In the genomic region with DNA sequence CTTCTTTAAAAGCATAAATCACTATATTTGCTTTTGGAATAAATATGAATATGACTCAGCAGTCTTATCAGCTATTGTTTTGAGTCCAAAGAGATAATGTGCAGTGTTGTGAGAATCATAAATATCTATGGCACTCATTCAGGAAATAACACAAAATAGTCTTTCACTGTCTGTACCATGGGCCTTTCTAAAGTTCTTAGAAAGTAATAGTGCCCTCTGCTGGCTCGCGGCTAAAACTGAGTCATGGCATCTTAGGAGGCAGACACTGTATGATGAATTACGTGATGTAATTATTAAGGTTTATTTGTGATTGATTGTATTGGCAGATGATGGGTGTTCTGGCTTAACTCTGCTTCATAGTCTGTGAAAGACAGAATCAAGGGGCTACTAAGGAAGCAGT, we compare ENCODE assay signal across 8 mouse cellular contexts. TPM values are rescaled to one million over a fixed set of nuclear protein-coding genes. Genes with fewer than 3 reads are reported as not detected.
DNase-seq lines count a peak whose midpoint lies in the region; ATAC-seq and TF ChIP-seq lines count a peak whose summit lies in the region.

No protein-coding gene starts in this region.

- H3K27me3 ChIP-seq in forebrain, embryonic 15.5 days, result no peaks in the 10 kb centered on the region
- H3K27me3 ChIP-seq in intestine, postnatal 0 days (replicated peaks; ENCODE audit: control insufficient read depth, insufficient read depth, low read length), result no peaks in the 10 kb centered on the region
- no peaks in the 10 kb centered on the region for H3K27me3 ChIP-seq in midbrain, postnatal 0 days (ENCODE audit: insufficient read depth, low read length)

- H3K4me2 ChIP-seq in forebrain, embryonic 15.5 days (replicated peaks), result no peak overlapping the region
- no peak overlapping the region for H3K4me2 ChIP-seq in intestine, postnatal 0 days (replicated peaks; ENCODE audit: low read depth)
- H3K4me2 ChIP-seq in midbrain, postnatal 0 days (ENCODE audit: low read depth, low read length, poor library complexity, severe bottlenecking), result no peak overlapping the region

- intact Hi-C loops in left cerebral cortex, postnatal 25 days (cut with DNase I), result loop anchor here (2.0 kb wide), 1 partner anchor 235 kb away; no protein-coding TSS in a partner anchor

- no peak overlapping the region for H3K27ac ChIP-seq in forebrain, embryonic 15.5 days (replicated peaks)
- H3K27ac ChIP-seq in intestine, postnatal 0 days (ENCODE audit: low read depth, low read length), result no peak overlapping the region
- H3K27ac ChIP-seq in midbrain, postnatal 0 days (ENCODE audit: low read depth, low read length), result no peak overlapping the region

- ATAC-seq in cerebellum, adult (ENCODE audit: insufficient number of reproducible peaks, low FRiP score, low TSS enrichment), result peak; percentile 82
- peak; percentile 78 for ATAC-seq in forebrain, embryonic 15.5 days (replicated peaks)
- peak; percentile 61 for ATAC-seq in intestine, postnatal 0 days
- peak; percentile 69 for ATAC-seq in midbrain, postnatal 0 days (ENCODE audit: low FRiP score)

- no peaks in the 10 kb centered on the region for H3K36me3 ChIP-seq in forebrain, embryonic 15.5 days
- no peaks in the 10 kb centered on the region for H3K36me3 ChIP-seq in intestine, postnatal 0 days (ENCODE audit: control insufficient read depth, insufficient read depth)
- no peaks in the 10 kb centered on the region for H3K36me3 ChIP-seq in midbrain, postnatal 0 days (ENCODE audit: insufficient read depth, low read length)

- peak; percentile 79 for TF ChIP-seq CTCF in intestine, postnatal 0 days (IDR thresholded peaks at IDR 0.05; ENCODE audit: low read depth)
- TF ChIP-seq CTCF in midbrain, postnatal 0 days (IDR thresholded peaks at IDR 0.05), result peak; percentile 81

- no peaks in the 10 kb centered on the region for H3K9me3 ChIP-seq in forebrain, embryonic 15.5 days
- no peaks in the 10 kb centered on the region for H3K9me3 ChIP-seq in intestine, postnatal 0 days (ENCODE audit: control insufficient read depth)
- H3K9me3 ChIP-seq in midbrain, postnatal 0 days (ENCODE audit: low read length), result no peaks in the 10 kb centered on the region

- 0 out of 2 replicates have a peak, but pooled peaks cover 4% of the 10 kb centered on the region for H3K4me1 ChIP-seq in forebrain, embryonic 15.5 days
- no peaks in the 10 kb centered on the region for H3K4me1 ChIP-seq in intestine, postnatal 0 days (replicated peaks; ENCODE audit: control insufficient read depth, insufficient read depth, low read length)
- no peaks in the 10 kb centered on the region for H3K4me1 ChIP-seq in midbrain, postnatal 0 days (ENCODE audit: insufficient read depth, low read length)

- no peak overlapping the region for H3K9ac ChIP-seq in forebrain, embryonic 15.5 days (replicated peaks)
- no peak overlapping the region for H3K9ac ChIP-seq in intestine, postnatal 0 days (ENCODE audit: low read depth, low read length)
- H3K9ac ChIP-seq in midbrain, postnatal 0 days (replicated peaks; ENCODE audit: low read length, poor library complexity, severe bottlenecking), result no peak overlapping the region

- DNase-seq in testis, postnatal 10 days (ENCODE audit: low spot score), result peak; percentile 66
- no peak for DNase-seq in testis, postnatal 14 days (ENCODE audit: low spot score)
- peak; percentile 40 to 60 for DNase-seq in left cerebral cortex, postnatal 25 days (ENCODE audit: low spot score in 2 of 2)
- peak; percentile 63 for DNase-seq in midbrain, postnatal 0 days (ENCODE audit: low spot score)
- DNase-seq in MN1 (ENCODE audit: low spot score), result no peak

- 11% methylated on average over 3 of the region's 3 CpGs for WGBS in forebrain, embryonic 15.5 days
- WGBS in intestine, postnatal 0 days, result 13% methylated on average over 3 of the region's 3 CpGs
- WGBS in midbrain, postnatal 0 days, result 16% methylated on average over 3 of the region's 3 CpGs

- no peak overlapping the region for H3K4me3 ChIP-seq in forebrain, embryonic 15.5 days
- no peak overlapping the region for H3K4me3 ChIP-seq in intestine, postnatal 0 days (ENCODE audit: low read depth, low read length)
- no peak overlapping the region for H3K4me3 ChIP-seq in midbrain, postnatal 0 days (ENCODE audit: low read depth, low read length)

RNA-seq across cellular contexts. Expression of a gene that starts 57.5 kb away (rescaled TPM):
- 2.7 TPM in 2 replicates for polyA plus RNA-seq in forebrain, embryonic 15.5 days (2015; fragmentation: Nextera tagmentation; extraction: Ambion mirVana)
- 5.3 and 6.2 TPM in 2 replicates for polyA plus RNA-seq in intestine, postnatal 0 days (2015; fragmentation: Nextera tagmentation; extraction: Ambion mirVana)
- 10 to 100 TPM in 1 of 2 experiments, 1 to 10 TPM in 1; 8.1 to 18.0 TPM for total RNA-seq in left cerebral cortex, postnatal 25 days (2021)
- 34.3 and 38.8 TPM in 2 replicates for total RNA-seq in midbrain, postnatal 0 days (2014; rRNA removed)
- polyA plus RNA-seq in midbrain, postnatal 0 days (2015; fragmentation: Nextera tagmentation; extraction: Ambion mirVana), result 14.3 and 14.6 TPM in 2 replicates

Comparison
In these comparisons a context has a peak if more than half of its experiments do, and no peak if none do; other contexts are left out.
1. DNase-seq: peak in testis, postnatal 10 days (single experiment), left cerebral cortex, postnatal 25 days (2 of 2) and midbrain, postnatal 0 days (single experiment); none in testis, postnatal 14 days (single experiment) and MN1 (single experiment).
2. Peak in every context shown above with its lines, with median percentiles within 50 percentile points of each other: ATAC-seq.